Mouse (Mus musculus) liver, postnatal 0 days (tissue): Measurements from ENCODE around the gene Vcl. TPM values are rescaled to one million over a fixed set of nuclear protein-coding genes. Genes with fewer than 3 reads are reported as not detected.

Source experiments
- ATAC-seq: fragments of 200-750 bp; cut with Nextera tagmentation; 2 replicates; pipeline ENCODE4 v1.8.0; 2017; ENCODE audit warnings: mild to moderate bottlenecking, moderate library complexity
- DNase-seq: peaks from one replicate; pipeline ENCODE4 v3.0.0-alpha.2; 2016
- H3K27ac ChIP-seq: fragments of 300-500 bp; sonication (generic); 2 replicates; pipeline ENCODE4 v1.5.1; 2014; ENCODE audit warnings: antibody characterized with exemption, moderate library complexity, mild to moderate bottlenecking, low read depth
- H3K27me3 ChIP-seq: fragments of 300-500 bp; sonication (generic); 2 replicates; pipeline ENCODE4 v1.6.1; 2014; ENCODE audit warnings: low read length, control low read depth, mixed read lengths; ENCODE audit not compliant: insufficient read depth
- H3K36me3 ChIP-seq: fragments of 300-500 bp; sonication (generic); replicated peaks from 2 replicates; pipeline ENCODE4 v1.6.1; 2014; ENCODE audit warnings: mild to moderate bottlenecking, control low read depth, low read length, moderate library complexity, mixed read lengths; ENCODE audit not compliant: insufficient read depth
- H3K4me1 ChIP-seq: fragments of 300-500 bp; sonication (generic); 2 replicates; pipeline ENCODE4 v1.6.1; 2014; ENCODE audit warnings: antibody characterized with exemption, mild to moderate bottlenecking, control low read depth; ENCODE audit not compliant: insufficient read depth
- H3K4me2 ChIP-seq: fragments of 300-500 bp; sonication (generic); 2 replicates; pipeline ENCODE4 v1.6.1; 2014; ENCODE audit warnings: low read depth, mild to moderate bottlenecking, low read length, moderate library complexity, mixed read lengths
- H3K4me3 ChIP-seq: fragments of 300-500 bp; sonication (generic); 2 replicates; pipeline ENCODE4 v1.5.1; 2014; ENCODE audit warnings: low read depth, low read length
- H3K9ac ChIP-seq: fragments of 300-500 bp; sonication (generic); replicated peaks from 2 replicates; pipeline ENCODE4 v1.6.1; 2014; ENCODE audit warnings: mild to moderate bottlenecking, moderate library complexity
- H3K9me3 ChIP-seq: fragments of 300-500 bp; sonication (generic); 2 replicates; pipeline ENCODE4 v1.6.1; 2016; ENCODE audit warnings: mild to moderate bottlenecking, control low read depth, low read length, mixed read lengths
- CTCF ChIP-seq: sonication (generic); IDR thresholded peaks from 2 replicates; pipeline ENCODE4 v1.5.1; 2016; ENCODE audit warnings: antibody characterized with exemption, low read depth
- EP300 ChIP-seq: IDR thresholded peaks from 2 replicates; pipeline ENCODE4 v1.6.1; 2016; ENCODE audit warnings: antibody characterized with exemption, low read depth, mild to moderate bottlenecking
- WGBS: fragments of 180-500 bp; shearing (Covaris S2); extraction: QIAGEN DNeasy Blood & Tissue Kit; methylation state at CpG from one replicate; pipeline ENCODE4 v1.1.7; 2014; ENCODE audit not compliant: insufficient replicate concordance; 5-methylcytosine and 5-hydroxymethylcytosine counted together
- polyA plus RNA-seq: library from polyadenylated mRNA; unstranded; fragments of >200 nt; fragmentation: Nextera tagmentation; extraction: Ambion mirVana; gene quantifications from 2 replicates; pipeline ENCODE4 v1.2.1, GENCODE M21; 2015

Vcl gene
- polyA plus RNA-seq, 1 experiment from 2014 or later = 11.6 TPM

DNA sequence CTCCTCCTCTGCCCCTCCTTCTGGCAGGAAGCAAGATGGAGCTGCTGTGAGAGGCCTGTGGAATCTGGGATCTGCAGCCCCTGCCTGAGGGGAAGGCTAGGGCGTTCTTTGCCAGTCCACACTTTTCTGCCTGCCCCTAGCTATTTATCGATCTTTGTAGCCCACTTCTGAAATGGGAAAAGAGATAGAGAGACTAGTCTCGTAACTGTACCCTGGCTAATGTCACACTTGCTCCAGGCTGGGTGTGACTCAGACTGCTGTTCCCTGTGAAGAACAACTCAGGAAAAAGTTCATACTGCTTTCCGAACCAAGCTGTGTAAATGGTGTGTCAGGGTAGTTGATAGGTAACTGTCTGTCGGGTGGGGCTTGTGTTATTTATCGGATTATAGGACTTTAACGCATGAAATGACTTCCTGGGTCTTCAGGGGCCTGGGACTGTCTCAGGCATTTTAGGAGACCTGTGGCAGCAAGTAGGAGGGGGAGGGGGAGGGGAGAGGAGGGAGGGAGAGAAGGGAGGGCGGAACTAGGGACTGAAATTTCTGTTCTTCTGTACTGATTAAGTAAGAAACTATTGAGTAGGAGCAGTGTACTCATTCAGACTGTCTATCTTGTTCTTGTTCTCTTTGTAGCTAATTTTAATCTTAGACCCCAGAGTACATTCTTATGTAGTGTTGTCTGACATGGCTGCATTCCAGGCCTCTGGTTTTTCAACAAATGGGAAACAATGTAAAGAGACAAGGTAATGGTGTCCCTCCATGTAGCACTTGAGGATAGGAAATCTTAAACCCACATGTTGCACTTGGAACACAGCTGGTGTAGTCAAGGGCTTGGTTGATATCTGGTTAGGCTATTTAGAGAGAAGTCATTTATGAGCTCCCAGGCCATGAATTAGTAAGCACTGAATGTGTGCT is 1.5 kb downstream of the Vcl start:
- DNase-seq (peak; percentile 28), ATAC-seq (no peak)
- H3K36me3 ChIP-seq = no peaks in the 10 kb centered on the region
- peaks cover 32% of the 10 kb centered on the region for H3K4me1 ChIP-seq
- 12% methylated on average over 8 of the region's 8 CpGs for WGBS
- TF ChIP-seq CTCF (no peak), EP300 (no peak)
- no peaks in the 10 kb centered on the region for H3K27me3 ChIP-seq
- H3K4me2 ChIP-seq = peak overlapping the region; percentile 86
- H3K27ac ChIP-seq = peak overlapping the region; percentile 87
- H3K4me3 ChIP-seq = peak overlapping the region; percentile 83
- H3K9me3 ChIP-seq = no peaks in the 10 kb centered on the region
- H3K9ac ChIP-seq = peak overlapping the region; percentile 86

DNA sequence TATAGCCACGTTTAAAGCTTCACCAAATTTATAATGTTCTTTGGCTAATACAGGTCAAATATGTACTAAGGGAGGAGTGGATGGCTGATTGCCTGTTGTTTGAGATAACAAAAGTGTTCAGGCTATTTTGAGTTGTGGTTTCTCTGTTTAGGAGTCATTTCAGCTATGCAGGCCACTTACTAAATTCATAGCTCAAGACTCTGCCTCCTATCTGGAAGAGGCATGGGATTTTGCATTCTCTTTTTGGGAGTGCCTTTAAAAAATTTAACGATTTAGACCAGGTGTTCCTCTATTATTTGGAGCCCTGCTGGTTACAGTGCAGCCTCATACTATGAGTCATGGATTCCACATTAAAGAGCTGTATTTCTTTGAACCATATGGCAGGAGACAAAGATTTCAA is 9.2 kb downstream of the Vcl start:
- H3K27me3 ChIP-seq = no peaks in the 10 kb centered on the region
- H3K36me3 ChIP-seq = 0 out of 2 replicates have a peak, but pooled peaks cover 2% of the 10 kb centered on the region
- H3K4me1 ChIP-seq = peaks cover 32% of the 10 kb centered on the region
- ATAC-seq = peak; percentile 83
- 0 out of 2 replicates have a peak overlapping the region, but pooled peaks have one; percentile 21 for H3K9ac ChIP-seq
- no peak overlapping the region for H3K4me3 ChIP-seq
- H3K27ac ChIP-seq = no peak overlapping the region
- no peaks in the 10 kb centered on the region for H3K9me3 ChIP-seq
- 13% methylated on average over 2 of the region's 2 CpGs for WGBS
- DNase-seq = no peak
- TF ChIP-seq CTCF (no peak), EP300 (peak; percentile 66)
- H3K4me2 ChIP-seq = peak overlapping the region; percentile 47

DNA sequence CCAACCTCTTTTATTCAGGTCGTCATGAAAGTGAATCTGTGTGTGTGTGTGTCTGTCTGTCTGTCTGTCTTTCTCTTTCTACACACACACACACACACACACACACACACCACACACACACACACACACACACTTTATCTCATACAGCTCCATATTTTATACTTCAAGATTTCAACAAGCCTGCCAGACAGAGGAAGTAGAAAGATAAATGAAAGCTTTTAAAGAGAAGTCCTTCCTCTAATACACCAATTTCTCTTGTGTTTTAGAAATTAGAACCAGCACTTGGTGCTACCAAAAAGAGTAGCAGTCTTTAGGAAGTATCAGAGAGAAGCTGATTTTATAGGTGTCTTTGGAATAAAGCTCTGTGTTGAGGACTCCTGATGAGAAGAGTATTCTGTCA is 9.7 kb downstream of the Vcl start:
- 9% methylated on average over 1 of the region's 1 CpGs for WGBS
- H3K36me3 ChIP-seq = 0 out of 2 replicates have a peak, but pooled peaks cover 2% of the 10 kb centered on the region
- peaks cover 32% of the 10 kb centered on the region for H3K4me1 ChIP-seq
- H3K9me3 ChIP-seq = no peaks in the 10 kb centered on the region
- no peak for DNase-seq
- H3K4me3 ChIP-seq = no peak overlapping the region
- TF ChIP-seq EP300 (no peak), CTCF (no peak)
- no peak overlapping the region for H3K9ac ChIP-seq
- H3K27ac ChIP-seq = no peak overlapping the region
- H3K4me2 ChIP-seq = peak overlapping the region; percentile 47; the same call in 1 of the 2 replicates
- no peaks in the 10 kb centered on the region for H3K27me3 ChIP-seq
- peak; percentile 27; the same call in 1 of the 2 replicates for ATAC-seq

DNA sequence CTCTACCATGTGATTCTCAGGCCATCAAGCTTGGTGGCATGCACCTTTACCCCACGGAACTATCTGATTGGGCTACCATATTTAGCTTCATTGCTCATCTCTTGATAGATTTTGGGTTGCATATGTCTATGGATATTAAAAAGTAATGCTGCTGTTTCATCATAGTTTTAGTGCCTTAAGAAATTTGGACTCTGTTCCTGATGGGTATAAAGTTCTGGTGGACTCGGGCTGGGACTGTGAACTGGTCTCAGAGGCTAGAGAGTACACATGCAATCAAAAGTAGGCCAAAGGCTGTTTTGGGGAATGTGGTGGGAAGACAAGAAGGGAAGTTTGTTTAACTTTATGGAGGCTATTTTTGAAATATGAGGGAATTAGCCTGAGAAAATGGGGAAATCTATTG is 16.1 kb downstream of the Vcl start:
- H3K4me2 ChIP-seq = no peak overlapping the region
- ATAC-seq = peak; percentile 95
- H3K4me3 ChIP-seq = no peak overlapping the region
- peaks cover 12% of the 10 kb centered on the region for H3K4me1 ChIP-seq
- DNase-seq = no peak
- H3K9me3 ChIP-seq = no peaks in the 10 kb centered on the region
- TF ChIP-seq EP300 (peak; percentile 64), CTCF (no peak)
- no peak overlapping the region for H3K9ac ChIP-seq
- peak overlapping the region; percentile 76 for H3K27ac ChIP-seq
- WGBS = 79% methylated on average over 2 of the region's 2 CpGs
- H3K36me3 ChIP-seq = no peaks in the 10 kb centered on the region
- no peaks in the 10 kb centered on the region for H3K27me3 ChIP-seq

DNA sequence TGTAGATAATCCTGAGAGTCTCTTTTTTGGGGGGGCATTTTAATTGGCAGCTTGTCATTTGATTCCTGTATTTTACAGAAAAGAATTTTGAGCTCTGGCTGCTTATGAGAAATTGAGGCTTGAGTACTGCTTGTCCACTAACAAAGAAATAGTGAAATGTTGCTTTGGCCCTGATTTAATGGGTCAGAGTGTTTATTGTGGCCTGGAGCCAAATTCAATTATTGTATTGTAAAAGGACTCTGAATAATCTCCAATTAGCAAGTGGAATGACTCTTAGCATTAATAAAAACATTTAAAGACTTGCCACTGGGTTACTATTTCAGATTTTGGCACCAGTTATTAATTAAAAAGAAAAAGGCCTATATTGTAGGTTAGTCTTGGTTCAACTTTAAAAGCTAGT is 26.8 kb downstream of the Vcl start:
- no peak overlapping the region for H3K4me2 ChIP-seq
- no peaks in the 10 kb centered on the region for H3K27me3 ChIP-seq
- no peak for TF ChIP-seq CTCF
- no peak for TF ChIP-seq EP300
- ATAC-seq (no peak), DNase-seq (no peak)
- peaks cover 7% of the 10 kb centered on the region for H3K4me1 ChIP-seq
- H3K9ac ChIP-seq = no peak overlapping the region
- H3K9me3 ChIP-seq = no peaks in the 10 kb centered on the region
- no peak overlapping the region for H3K4me3 ChIP-seq
- H3K27ac ChIP-seq = no peak overlapping the region
- no peaks in the 10 kb centered on the region for H3K36me3 ChIP-seq

DNA sequence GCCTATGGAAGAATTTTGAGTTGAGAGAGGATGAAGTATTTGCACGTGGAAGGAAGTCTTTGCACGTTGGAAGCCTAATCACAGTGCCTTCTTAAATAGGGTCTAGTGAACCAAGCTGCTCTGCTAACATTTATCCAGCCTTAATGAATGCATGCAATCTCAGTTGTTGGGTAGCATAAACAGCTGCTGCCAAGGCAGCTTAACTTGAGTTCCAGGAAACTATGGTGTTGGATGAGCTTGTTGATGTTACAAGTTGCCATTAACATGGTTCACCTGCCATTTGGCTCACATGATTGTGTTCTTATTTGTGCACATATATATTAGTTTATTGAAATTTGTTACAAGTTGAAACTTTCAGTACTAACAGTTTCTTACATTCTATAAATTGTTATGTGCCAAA is 29.8 kb downstream of the Vcl start:
- Histone ChIP-seq H3K36me3 (no peaks in the 10 kb centered on the region), H3K4me3 (no peak overlapping the region), H3K9ac (no peak overlapping the region), H3K27ac (no peak overlapping the region), H3K27me3 (no peaks in the 10 kb centered on the region), H3K4me2 (no peak overlapping the region), H3K4me1 (peaks cover 13% of the 10 kb centered on the region), H3K9me3 (no peaks in the 10 kb centered on the region)
- ATAC-seq (no peak), DNase-seq (no peak)
- 61% methylated on average over 2 of the region's 2 CpGs for WGBS
- TF ChIP-seq EP300 = no peak
- TF ChIP-seq CTCF = no peak
